Mouse (Mus musculus) lung, adult 2 months (tissue): ENCODE data around the gene B4galt1.

Source experiments
- CTCF ChIP-seq: fragments of 200-500 bp; IDR thresholded peaks from 2 replicates; pipeline ENCODE4 v1.5.1; 2011; ENCODE audit warnings: mild to moderate bottlenecking, low read length, control low read depth; ENCODE audit not compliant: insufficient read depth
- POLR2A ChIP-seq: fragments of 200-500 bp; IDR thresholded peaks from 2 replicates; pipeline ENCODE4 v1.6.1; 2011; ENCODE audit warnings: low read depth, mild to moderate bottlenecking, control low read depth, low read length, borderline replicate concordance; ENCODE audit errors: extremely low read depth

DNA sequence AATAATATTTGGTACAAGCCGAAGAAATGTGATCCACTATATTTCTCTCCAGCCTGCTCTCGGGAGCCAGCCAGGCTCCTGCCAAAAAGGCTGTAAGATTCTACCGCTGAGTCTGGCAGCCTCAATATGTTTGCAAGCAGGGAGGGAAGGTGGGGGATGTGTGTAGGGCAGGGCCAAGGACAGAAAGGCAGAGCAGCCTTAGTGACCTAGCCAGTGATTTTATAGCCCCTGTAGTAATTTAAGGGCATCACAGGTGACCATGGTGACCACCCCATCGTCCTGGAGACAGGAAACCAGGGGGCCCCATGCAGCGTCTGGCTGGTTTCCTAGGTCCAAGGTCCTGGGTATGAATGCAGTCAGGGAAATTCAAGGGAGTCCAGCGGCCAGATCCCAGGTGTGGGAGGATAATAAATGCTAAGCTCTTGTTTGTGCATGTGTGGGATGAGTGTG lies 20.4 kb upstream of the B4galt1 start:
- no peak for TF ChIP-seq POLR2A
- TF ChIP-seq CTCF, result no peak
